Mouse (Mus musculus): Measurements from ENCODE around the gene Shc3.
A peak's percentile ranks its signal among the peaks of the same experiment; 100 is the strongest.

The Shc3 gene

GRCm38 (mm10) chr13:51569685-51570068 is 458 bp upstream of the Shc3 start:
- no peak for DNase-seq (ENCODE audit: inconsistent age in 2 of 2, low spot score in 1 of 2)

GRCm38 (mm10) chr13:51568501-51568901 is 718 bp downstream of the Shc3 start:
- DNase-seq (ENCODE audit: inconsistent age in 2 of 2, low spot score in 1 of 2), result peak in 1 of 2 experiments; percentile 10

- peak; percentile 28 to 75 for DNase-seq (ENCODE audit: inconsistent age in 2 of 2, low spot score in 1 of 2)
Measured at GRCm38 (mm10) chr13:51567411-51567851, 1.8 kb downstream of the Shc3 start.

- DNase-seq (ENCODE audit: inconsistent age in 2 of 2, low spot score in 1 of 2), result no peak
Measured at GRCm38 (mm10) chr13:51567078-51567395, 2.2 kb downstream of the Shc3 start.

- no peak for DNase-seq (ENCODE audit: inconsistent age in 2 of 2, low spot score in 1 of 2)
Measured at GRCm38 (mm10) chr13:51566371-51567077, 2.7 kb downstream of the Shc3 start.

GRCm38 (mm10) chr13:51564741-51565140 is 4.5 kb downstream of the Shc3 start:
- DNase-seq (ENCODE audit: inconsistent age in 2 of 2, low spot score in 1 of 2), result no peak

- no peak for DNase-seq (ENCODE audit: inconsistent age in 2 of 2, low spot score in 1 of 2)
Measured at GRCm38 (mm10) chr13:51553343-51553742, 15.9 kb downstream of the Shc3 start.

- DNase-seq (ENCODE audit: inconsistent age in 2 of 2, low spot score in 1 of 2), result no peak
Measured at GRCm38 (mm10) chr13:51552233-51552632, 17.0 kb downstream of the Shc3 start.

GRCm38 (mm10) chr13:51551824-51552223 is 17.4 kb downstream of the Shc3 start:
- no peak for DNase-seq (ENCODE audit: inconsistent age in 2 of 2, low spot score in 1 of 2)

- DNase-seq (ENCODE audit: inconsistent age in 2 of 2, low spot score in 1 of 2), result peak in 1 of 2 experiments; percentile 31
Measured at GRCm38 (mm10) chr13:51539816-51540215, 29.4 kb downstream of the Shc3 start.

- no peak for DNase-seq (ENCODE audit: inconsistent age in 2 of 2, low spot score in 1 of 2)
Measured at GRCm38 (mm10) chr13:51535326-51535725, 33.9 kb downstream of the Shc3 start.

- peak; percentile 84 to 93 for DNase-seq (ENCODE audit: inconsistent age in 2 of 2, low spot score in 1 of 2)
Measured at GRCm38 (mm10) chr13:51526480-51526879, 42.7 kb downstream of the Shc3 start.

GRCm38 (mm10) chr13:51524316-51524715 is 44.9 kb downstream of the Shc3 start:
- DNase-seq (ENCODE audit: inconsistent age in 2 of 2, low spot score in 1 of 2), result no peak

- no peak for DNase-seq (ENCODE audit: inconsistent age in 2 of 2, low spot score in 1 of 2)
Measured at GRCm38 (mm10) chr13:51523311-51523710, 45.9 kb downstream of the Shc3 start.

- no peak for DNase-seq (ENCODE audit: inconsistent age in 2 of 2, low spot score in 1 of 2)
Measured at GRCm38 (mm10) chr13:51518880-51519279, 50.3 kb downstream of the Shc3 start.

GRCm38 (mm10) chr13:51517943-51518342 is 51.3 kb downstream of the Shc3 start:
- DNase-seq (ENCODE audit: inconsistent age in 2 of 2, low spot score in 1 of 2), result peak; percentile 9 to 51

GRCm38 (mm10) chr13:51508836-51509235 is 60.4 kb downstream of the Shc3 start:
- no peak for DNase-seq (ENCODE audit: inconsistent age in 2 of 2, low spot score in 1 of 2)

- no peak for DNase-seq (ENCODE audit: inconsistent age in 2 of 2, low spot score in 1 of 2)
Measured at GRCm38 (mm10) chr13:51505711-51506110, 63.5 kb downstream of the Shc3 start.

- DNase-seq (ENCODE audit: inconsistent age in 2 of 2, low spot score in 1 of 2), result no peak
Measured at GRCm38 (mm10) chr13:51499769-51500168, 69.5 kb downstream of the Shc3 start.

- no peak for DNase-seq (ENCODE audit: inconsistent age in 2 of 2, low spot score in 1 of 2)
Measured at GRCm38 (mm10) chr13:51493676-51494075, 75.5 kb downstream of the Shc3 start.

GRCm38 (mm10) chr13:51491649-51492435 is 77.4 kb downstream of the Shc3 start:
- peak; percentile 20 to 68 for DNase-seq (ENCODE audit: inconsistent age in 2 of 2, low spot score in 1 of 2)

- DNase-seq (ENCODE audit: inconsistent age in 2 of 2, low spot score in 1 of 2), result peak in 1 of 2 experiments; percentile 29
Measured at GRCm38 (mm10) chr13:51490195-51490594, 79.0 kb downstream of the Shc3 start.

All from adrenal gland, adult (tissue).